Mouse (Mus musculus) ES-Bruce4 (cell line): Measurements from ENCODE around the gene Ntm.

Experiments used
- CTCF ChIP-seq: IDR thresholded peaks from one replicate; pipeline ENCODE4 v1.8.1; 2011; ENCODE audit warnings: low read depth, low read length
- EP300 ChIP-seq: IDR thresholded peaks from 2 replicates; pipeline ENCODE4 v1.6.1; 2011; ENCODE audit warnings: low read depth, low read length; ENCODE audit not compliant: insufficient read depth
- POLR2A ChIP-seq: IDR thresholded peaks from one replicate; pipeline ENCODE4 v1.8.1; 2011; ENCODE audit warnings: low read length; ENCODE audit not compliant: insufficient read depth

DNA sequence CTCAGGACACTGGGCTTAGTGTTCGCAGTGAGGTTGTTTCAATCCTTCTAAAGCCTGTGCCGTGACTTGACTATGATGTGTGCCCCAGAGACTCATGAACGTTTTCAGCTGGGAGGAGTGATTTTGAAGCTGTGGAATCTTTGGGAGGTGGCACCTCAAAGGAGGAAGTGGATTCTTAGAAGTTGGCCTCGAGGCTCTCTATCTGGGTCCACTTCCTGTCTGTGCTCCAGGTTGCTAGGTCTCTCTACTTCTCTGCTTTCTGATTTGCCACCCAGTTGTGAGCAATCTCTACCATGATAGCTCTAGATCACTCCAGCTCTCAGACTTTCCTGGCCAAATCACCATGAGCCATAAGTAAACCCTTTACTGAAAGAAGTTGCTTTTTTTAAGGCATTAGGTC, 180.2 kb downstream of the Ntm start:
- TF ChIP-seq CTCF: no peak
- no peak for TF ChIP-seq POLR2A
- TF ChIP-seq EP300: no peak
